Mouse (Mus musculus) lung, embryonic 15.5 days (tissue): ENCODE measurements around the gene Scmh1. TPM values are rescaled to one million over a fixed set of nuclear protein-coding genes. Genes with fewer than 3 reads are reported as not detected.
"Not testable (repeated sequence)": the region's sequence is repeated elsewhere in the genome, so short reads cannot be mapped to it uniquely, and the experiment has no call there.

Source experiments
- ATAC-seq: fragments of 200-750 bp; cut with Nextera tagmentation; 2 replicates; pipeline ENCODE4 v1.8.0; 2017; ENCODE audit warnings: moderate number of reproducible peaks, borderline replicate concordance; ENCODE audit not compliant: low FRiP score, low TSS enrichment; ENCODE audit errors: extremely low read depth
- H3K27ac ChIP-seq: fragments of 300-500 bp; sonication (generic); 2 replicates; pipeline ENCODE4 v1.5.1; 2015; ENCODE audit warnings: moderate library complexity, mild to moderate bottlenecking, inconsistent platforms
- H3K27me3 ChIP-seq: fragments of 300-500 bp; sonication (generic); 2 replicates; pipeline ENCODE4 v1.6.1; 2015; ENCODE audit warnings: inconsistent platforms
- H3K36me3 ChIP-seq: fragments of 300-500 bp; sonication (generic); 2 replicates; pipeline ENCODE4 v1.6.1; 2015; ENCODE audit warnings: inconsistent platforms
- H3K4me1 ChIP-seq: fragments of 300-500 bp; sonication (generic); 2 replicates; pipeline ENCODE4 v1.6.1; 2015; ENCODE audit warnings: inconsistent platforms
- H3K4me2 ChIP-seq: fragments of 300-500 bp; sonication (generic); 2 replicates; pipeline ENCODE4 v1.6.1; 2015; ENCODE audit warnings: inconsistent platforms, mild to moderate bottlenecking, moderate library complexity
- H3K4me3 ChIP-seq: fragments of 300-500 bp; sonication (generic); 2 replicates; pipeline ENCODE4 v1.5.1; 2015; ENCODE audit warnings: mild to moderate bottlenecking, inconsistent platforms
- H3K9ac ChIP-seq: fragments of 300-500 bp; sonication (generic); 2 replicates; pipeline ENCODE4 v1.6.1; 2015; ENCODE audit warnings: inconsistent platforms
- H3K9me3 ChIP-seq: fragments of 300-500 bp; sonication (generic); 2 replicates; pipeline ENCODE4 v1.6.1; 2016; ENCODE audit warnings: inconsistent platforms
- WGBS: fragments of 180-500 bp; shearing (Covaris S2); methylation state at CpG from one replicate; pipeline ENCODE4 v1.1.7; 2015; 5-methylcytosine and 5-hydroxymethylcytosine counted together
- polyA plus RNA-seq: library from polyadenylated mRNA; unstranded; fragments of >200 nt; fragmentation: Nextera tagmentation; extraction: Ambion mirVana; gene quantifications from 2 replicates; pipeline ENCODE4 v1.2.1, GENCODE M21; 2015

Scmh1 gene
- polyA plus RNA-seq, 1 experiment from 2014 or later, result 43.2 TPM

- H3K9me3 ChIP-seq, result no peaks in the 10 kb centered on the region
- H3K27me3 ChIP-seq, result no peaks in the 10 kb centered on the region
- 35% methylated on average over 4 of the region's 4 CpGs for WGBS
- H3K4me2 ChIP-seq, result no peak overlapping the region
- no peaks in the 10 kb centered on the region for H3K36me3 ChIP-seq
- no peak overlapping the region for H3K9ac ChIP-seq
- H3K4me1 ChIP-seq, result peaks cover 3% of the 10 kb centered on the region; the same call in 1 of the 2 replicates
- H3K4me3 ChIP-seq, result no peak overlapping the region
- H3K27ac ChIP-seq, result no peak overlapping the region
- ATAC-seq, result no peak
Observed at GRCm38 (mm10) chr4:120387496-120387895, 17.6 kb upstream of the Scmh1 start.

DNA sequence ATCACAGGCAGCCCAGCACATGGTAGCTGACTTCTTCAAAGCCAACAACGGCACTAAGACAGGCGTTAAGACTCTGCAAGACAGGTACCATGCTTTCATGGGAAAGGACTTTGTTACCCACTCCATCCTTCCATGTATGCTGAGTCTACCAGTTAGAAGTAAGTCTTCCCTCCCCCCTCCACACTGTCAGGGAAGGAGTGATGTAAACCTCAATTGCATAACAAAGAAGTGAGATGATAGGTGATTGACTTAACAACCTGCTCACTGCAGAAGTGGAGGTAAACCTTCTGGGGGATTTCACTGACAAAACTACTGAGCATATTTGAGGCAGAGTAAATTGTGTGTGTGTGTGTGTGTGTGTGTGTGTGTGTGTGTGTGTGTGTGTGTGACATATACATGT lies 17.1 kb upstream of the Scmh1 start:
- no peak for ATAC-seq
- WGBS, result 75% methylated on average over 2 of the region's 2 CpGs
- no peak overlapping the region for H3K4me2 ChIP-seq
- H3K27me3 ChIP-seq, result no peaks in the 10 kb centered on the region
- H3K4me3 ChIP-seq, result no peak overlapping the region
- peaks cover 8% of the 10 kb centered on the region for H3K4me1 ChIP-seq
- H3K36me3 ChIP-seq, result no peaks in the 10 kb centered on the region
- H3K9me3 ChIP-seq, result no peaks in the 10 kb centered on the region
- no peak overlapping the region for H3K9ac ChIP-seq
- H3K27ac ChIP-seq, result no peak overlapping the region

DNA sequence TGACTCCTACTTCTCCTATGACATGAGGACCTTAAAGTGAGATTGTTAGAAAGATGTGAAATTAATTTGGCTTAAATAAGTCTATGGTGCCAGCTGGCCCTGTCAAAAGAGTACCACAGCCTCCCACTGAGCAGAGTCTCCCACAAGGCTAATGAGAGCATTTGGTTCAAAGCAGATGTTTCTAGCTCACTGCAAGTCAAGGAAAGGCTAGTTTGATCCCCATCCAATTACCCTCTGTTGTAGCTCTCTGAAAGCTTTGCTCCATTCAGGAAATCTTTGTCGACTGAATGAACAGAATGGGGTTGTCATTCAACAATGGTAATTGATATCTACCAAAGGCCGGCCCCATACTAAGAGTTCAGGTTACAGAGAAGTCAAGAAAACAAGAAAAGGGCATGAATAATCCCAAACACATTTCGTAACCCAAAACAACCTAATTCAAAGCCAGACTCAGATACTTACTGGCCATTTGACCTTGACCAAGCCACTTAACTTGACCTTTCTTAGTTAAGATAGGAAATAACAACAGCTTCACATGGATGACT lies 16.0 kb upstream of the Scmh1 start:
- ATAC-seq, result no peak
- H3K4me3 ChIP-seq, result no peak overlapping the region
- H3K9ac ChIP-seq, result no peak overlapping the region
- H3K27me3 ChIP-seq, result no peaks in the 10 kb centered on the region
- peaks cover 10% of the 10 kb centered on the region for H3K4me1 ChIP-seq
- 62% methylated on average over 3 of the region's 3 CpGs for WGBS
- H3K27ac ChIP-seq, result no peak overlapping the region
- no peaks in the 10 kb centered on the region for H3K9me3 ChIP-seq
- no peak overlapping the region for H3K4me2 ChIP-seq
- no peaks in the 10 kb centered on the region for H3K36me3 ChIP-seq

GRCm38 (mm10) chr4:120389546-120389945 lies 15.5 kb upstream of the Scmh1 start:
- H3K27ac ChIP-seq, result no peak overlapping the region
- H3K4me1 ChIP-seq, result peaks cover 10% of the 10 kb centered on the region
- no peaks in the 10 kb centered on the region for H3K9me3 ChIP-seq
- no peaks in the 10 kb centered on the region for H3K27me3 ChIP-seq
- no peak overlapping the region for H3K4me2 ChIP-seq
- 58% methylated on average over 6 of the region's 6 CpGs for WGBS
- no peak overlapping the region for H3K4me3 ChIP-seq
- H3K9ac ChIP-seq, result no peak overlapping the region
- ATAC-seq, result no peak
- H3K36me3 ChIP-seq, result no peaks in the 10 kb centered on the region

DNA sequence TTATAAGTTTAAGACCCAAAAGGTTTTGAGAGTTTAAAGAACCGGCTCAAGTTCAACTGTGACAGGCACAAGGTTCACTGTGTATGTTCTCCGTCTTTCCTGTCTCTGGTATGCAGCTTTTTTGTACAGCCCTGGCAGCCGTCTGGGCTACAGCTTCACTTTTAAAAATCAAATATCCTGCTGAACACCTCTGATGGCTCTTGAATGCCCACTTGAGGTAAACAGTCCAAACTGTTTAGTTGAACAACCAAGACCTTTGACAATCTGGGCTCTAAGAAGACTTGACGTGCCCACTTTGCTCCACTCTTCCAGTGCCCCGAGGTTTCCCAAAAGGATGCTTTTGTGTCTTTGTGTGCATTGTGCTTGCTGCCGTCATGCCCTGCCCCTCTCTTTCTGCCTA lies 13.5 kb upstream of the Scmh1 start:
- no peak for ATAC-seq

DNA sequence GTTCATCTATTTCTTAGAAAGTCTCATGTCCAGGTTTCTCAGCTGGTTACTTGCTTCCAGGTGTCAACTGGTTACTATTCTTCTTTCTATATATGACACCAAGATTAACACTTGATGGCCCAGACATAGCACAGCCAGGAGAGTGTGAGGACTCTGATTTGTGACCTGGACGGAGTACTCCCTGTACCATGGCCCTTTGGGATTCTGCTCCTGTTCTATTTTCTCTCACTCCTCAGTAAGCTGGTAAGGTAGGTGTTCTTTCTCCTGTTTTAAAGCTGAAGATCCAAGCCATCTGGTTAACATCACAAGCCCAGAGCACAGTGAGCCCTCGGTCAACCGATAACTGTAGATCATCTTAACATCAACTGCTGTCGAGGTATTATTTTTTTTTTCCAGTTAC lies 12.7 kb upstream of the Scmh1 start:
- WGBS, result 60% methylated on average over 4 of the region's 4 CpGs
- Histone ChIP-seq H3K4me3 (no peak overlapping the region), H3K4me1 (peaks cover 10% of the 10 kb centered on the region), H3K4me2 (no peak overlapping the region), H3K36me3 (no peaks in the 10 kb centered on the region), H3K27me3 (no peaks in the 10 kb centered on the region), H3K9ac (no peak overlapping the region), H3K27ac (peak overlapping the region; percentile 38; the same call in 1 of the 2 replicates), H3K9me3 (no peaks in the 10 kb centered on the region)
- no peak for ATAC-seq

More for the DNA sequence above, 13.5 kb upstream of the Scmh1 start:
- Histone ChIP-seq H3K9ac (no peak overlapping the region), H3K36me3 (no peaks in the 10 kb centered on the region), H3K4me3 (no peak overlapping the region), H3K4me1 (peaks cover 10% of the 10 kb centered on the region), H3K27ac (peak overlapping the region; percentile 38; the same call in 1 of the 2 replicates), H3K4me2 (no peak overlapping the region), H3K27me3 (no peaks in the 10 kb centered on the region), H3K9me3 (no peaks in the 10 kb centered on the region)
- 53% methylated on average over 6 of the region's 6 CpGs for WGBS

DNA sequence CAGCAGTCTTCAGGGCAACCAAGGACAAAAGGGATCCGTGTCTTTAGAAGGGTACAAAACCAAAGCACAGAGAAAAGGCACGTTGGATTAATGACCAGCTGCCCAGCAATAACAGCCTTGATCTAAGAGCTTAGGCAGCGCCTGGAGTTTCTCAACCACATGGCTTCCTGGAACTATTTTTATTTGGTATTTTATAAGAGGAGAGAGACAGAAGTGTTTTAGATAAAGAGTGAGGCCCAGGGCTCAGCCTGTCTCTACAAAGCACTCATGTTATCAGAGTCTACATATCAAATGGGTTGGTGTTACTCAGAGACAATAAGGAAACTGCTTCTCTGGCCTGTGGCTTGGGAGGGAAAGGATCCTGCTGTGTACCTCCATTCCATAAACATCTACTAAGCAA lies 12.3 kb upstream of the Scmh1 start:
- WGBS, result 27% methylated on average over 3 of the region's 3 CpGs
- no peak overlapping the region for H3K4me3 ChIP-seq
- H3K4me1 ChIP-seq, result peaks cover 10% of the 10 kb centered on the region
- H3K27ac ChIP-seq, result no peak overlapping the region
- no peak overlapping the region for H3K9ac ChIP-seq
- no peaks in the 10 kb centered on the region for H3K36me3 ChIP-seq
- no peak overlapping the region for H3K4me2 ChIP-seq
- H3K9me3 ChIP-seq, result no peaks in the 10 kb centered on the region
- no peak for ATAC-seq
- no peaks in the 10 kb centered on the region for H3K27me3 ChIP-seq

DNA sequence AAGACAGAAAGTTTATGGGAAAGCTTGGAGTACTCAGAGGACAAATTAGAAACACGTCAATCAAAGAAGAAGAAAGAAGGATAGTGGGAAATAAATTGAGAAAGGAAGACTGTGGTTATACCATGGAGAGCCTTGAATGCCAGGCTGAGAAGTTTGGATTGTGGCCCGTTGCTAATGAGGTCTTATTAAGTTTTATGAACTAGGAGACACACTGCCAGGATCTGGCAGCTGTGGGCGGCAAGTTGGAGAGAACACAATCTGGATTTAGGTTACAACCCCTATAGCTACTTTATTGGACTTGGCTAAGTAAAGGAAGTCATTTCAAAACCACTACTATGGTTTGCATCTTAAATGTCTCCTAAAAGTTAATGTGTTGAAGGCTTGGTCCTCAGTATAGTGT lies 4.8 kb upstream of the Scmh1 start:
- Histone ChIP-seq H3K4me3 (no peak overlapping the region), H3K36me3 (no peaks in the 10 kb centered on the region), H3K9ac (no peak overlapping the region), H3K9me3 (no peaks in the 10 kb centered on the region), H3K4me1 (peaks cover 7% of the 10 kb centered on the region), H3K27me3 (no peaks in the 10 kb centered on the region), H3K4me2 (no peak overlapping the region), H3K27ac (no peak overlapping the region)
- 80% methylated on average over 3 of the region's 3 CpGs for WGBS
- no peak for ATAC-seq

DNA sequence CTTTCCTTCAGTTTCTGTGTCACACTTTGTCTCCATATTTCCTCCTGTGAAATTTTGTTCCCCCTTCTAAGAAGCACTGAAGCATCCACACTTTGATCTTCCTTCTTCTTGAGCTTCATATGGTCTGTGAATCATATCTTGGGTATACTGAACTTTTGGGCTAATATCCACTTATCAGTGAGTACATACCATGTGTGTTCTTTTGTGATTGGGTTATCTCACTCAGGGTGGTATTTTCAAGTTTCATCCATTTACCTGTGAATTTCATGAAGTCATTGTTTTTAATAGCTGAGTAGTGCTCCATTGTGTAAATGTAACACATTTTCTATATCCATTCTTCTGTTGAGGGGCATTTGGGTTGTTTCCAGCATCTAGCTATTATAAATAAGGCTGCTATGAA lies 3.0 kb upstream of the Scmh1 start:
- not testable (repeated sequence) for H3K9me3 ChIP-seq, H3K27ac ChIP-seq, H3K9ac ChIP-seq, H3K4me2 ChIP-seq, ATAC-seq, H3K27me3 ChIP-seq, H3K36me3 ChIP-seq, H3K4me3 ChIP-seq
- peaks cover 19% of the 10 kb centered on the region for H3K4me1 ChIP-seq

- no peak for ATAC-seq
- no peak overlapping the region for H3K27ac ChIP-seq
Observed at GRCm38 (mm10) chr4:120404247-120404646, 834 bp upstream of the Scmh1 start.

GRCm38 (mm10) chr4:120404778-120405143 lies 320 bp upstream of the Scmh1 start:
- no peaks in the 10 kb centered on the region for H3K27me3 ChIP-seq
- 12% methylated on average over 15 of the region's 21 CpGs for WGBS
- no peak for ATAC-seq

More at GRCm38 (mm10) chr4:120404247-120404646, 834 bp upstream of the Scmh1 start:
- H3K9ac ChIP-seq, result no peak overlapping the region
- 0 out of 2 replicates have a peak overlapping the region, but pooled peaks have one; percentile 98 for H3K4me3 ChIP-seq
- H3K9me3 ChIP-seq, result no peaks in the 10 kb centered on the region
- H3K27me3 ChIP-seq, result no peaks in the 10 kb centered on the region
- no peaks in the 10 kb centered on the region for H3K36me3 ChIP-seq
- peaks cover 26% of the 10 kb centered on the region for H3K4me1 ChIP-seq
- peak overlapping the region; percentile 64; the same call in 1 of the 2 replicates for H3K4me2 ChIP-seq

DNA sequence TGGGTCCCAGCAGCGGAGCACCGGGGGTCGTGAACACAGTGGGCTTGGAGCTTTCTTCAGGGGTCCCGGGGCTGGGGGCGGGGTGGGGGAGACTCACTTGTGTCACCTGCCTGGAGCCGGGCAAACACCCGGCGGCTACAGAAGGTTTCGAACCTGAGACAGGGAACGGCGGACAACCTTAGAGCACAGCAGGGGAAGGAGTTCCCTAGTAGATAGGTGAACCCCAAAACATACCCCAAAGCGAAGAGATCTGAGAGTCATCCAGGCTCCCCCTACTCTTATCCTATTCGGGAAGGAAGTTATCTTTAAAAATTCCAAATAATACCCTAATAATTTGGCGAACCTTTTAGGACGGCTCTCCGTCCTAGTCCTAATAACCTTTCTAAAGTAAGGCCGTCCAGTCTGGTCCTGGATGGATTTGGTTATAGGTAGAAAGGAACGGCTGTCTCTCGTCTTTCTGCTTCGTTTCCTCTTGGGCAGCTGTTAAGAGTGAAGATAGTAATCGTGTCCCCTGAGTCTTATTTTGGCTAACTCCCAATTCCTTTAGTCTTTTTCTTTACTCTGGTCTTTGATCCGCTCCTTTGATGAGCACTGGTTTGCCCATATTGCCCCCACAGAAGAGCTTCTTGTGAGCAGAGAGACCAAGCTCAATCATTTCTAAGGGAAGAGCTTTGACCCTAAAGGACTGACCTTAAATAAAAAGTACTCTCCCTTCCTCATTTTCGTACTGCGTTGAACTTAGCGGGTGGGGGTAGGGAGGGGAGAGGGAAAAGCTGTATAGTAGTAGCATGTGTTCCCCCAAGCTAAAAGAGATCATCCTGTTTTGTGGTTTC lies 941 bp downstream of the Scmh1 start:
- H3K36me3 ChIP-seq, result no peaks in the 10 kb centered on the region
- H3K27ac ChIP-seq, result peak overlapping the region; percentile 98
- 1% methylated on average over 25 of the region's 25 CpGs for WGBS
- H3K4me3 ChIP-seq, result peak overlapping the region; percentile 98
- H3K9ac ChIP-seq, result peak overlapping the region; percentile 97
- ATAC-seq, result peak; percentile 36; the same call in 1 of the 2 replicates
- H3K9me3 ChIP-seq, result no peaks in the 10 kb centered on the region
- H3K27me3 ChIP-seq, result no peaks in the 10 kb centered on the region
- H3K4me1 ChIP-seq, result peaks cover 26% of the 10 kb centered on the region
- peak overlapping the region; percentile 64 for H3K4me2 ChIP-seq

More at GRCm38 (mm10) chr4:120404778-120405143, 320 bp upstream of the Scmh1 start:
- Histone ChIP-seq H3K4me3 (peak overlapping the region; percentile 98), H3K4me1 (peaks cover 26% of the 10 kb centered on the region), H3K36me3 (no peaks in the 10 kb centered on the region), H3K4me2 (peak overlapping the region; percentile 64), H3K9me3 (no peaks in the 10 kb centered on the region), H3K9ac (peak overlapping the region; percentile 25), H3K27ac (peak overlapping the region; percentile 98; the same call in 1 of the 2 replicates)
